Mouse (Mus musculus) MEL (cell line): ENCODE results near the gene Cblc. TPM values are rescaled to one million over a fixed set of nuclear protein-coding genes. Genes with fewer than 3 reads are reported as not detected.

Experiments
- DNase-seq: peaks from one replicate; pipeline ENCODE4 v3.0.0; 2011; ENCODE audit warnings: low read depth, low spot score
- H3K27ac ChIP-seq: 2 replicates; pipeline ENCODE4 v1.5.1; 2012; ENCODE audit warnings: low read depth, mild to moderate bottlenecking, control low read depth, low read length, moderate library complexity; ENCODE audit not compliant: control insufficient read depth
- H3K27me3 ChIP-seq, 2 experiments: fragments of 150-350 bp in 1 of 2; sonication (generic) in 1 of 2; 2 replicates each; pipeline ENCODE4 v1.6.1; 2012; ENCODE audit warnings: low read length in 2 of 2, mild to moderate bottlenecking in 2 of 2, improper control_type of control experiment in 1 of 2, moderate library complexity in 1 of 2; ENCODE audit not compliant: insufficient read depth in 2 of 2, control insufficient read depth in 1 of 2
- H3K36me3 ChIP-seq, 2 experiments: 2 replicates each; pipeline ENCODE4 v1.6.1; 2012 to 2014; ENCODE audit warnings: low read length in 2 of 2, improper control_type of control experiment in 1 of 2, inconsistent platforms in 1 of 2, mild to moderate bottlenecking in 1 of 2; ENCODE audit not compliant: insufficient read depth in 2 of 2, control insufficient read depth in 1 of 2
- H3K4me1 ChIP-seq, 2 experiments: fragments of 150-350 bp in 1 of 2; sonication (generic) in 1 of 2; 2 replicates each; pipeline ENCODE4 v1.6.1; 2012; ENCODE audit warnings: low read length in 2 of 2, improper control_type of control experiment in 1 of 2, mild to moderate bottlenecking in 1 of 2; ENCODE audit not compliant: insufficient read depth in 2 of 2, control insufficient read depth in 1 of 2
- H3K4me3 ChIP-seq, 2 experiments: fragments of 150-350 bp in 1 of 2; sonication (generic) in 1 of 2; 2 replicates each; pipeline ENCODE4 v1.5.1; 2012; ENCODE audit warnings: low read depth in 2 of 2, low read length in 2 of 2, mild to moderate bottlenecking in 2 of 2, moderate library complexity in 2 of 2, control low read depth in 1 of 2, improper control_type of control experiment in 1 of 2; ENCODE audit not compliant: control insufficient read depth in 1 of 2, insufficient read depth in 1 of 2
- H3K79me2 ChIP-seq: 2 replicates; pipeline ENCODE4 v1.6.1; 2012; ENCODE audit warnings: mild to moderate bottlenecking, low read length, moderate library complexity; ENCODE audit not compliant: control insufficient read depth, poor library complexity, insufficient read depth
- H3K9ac ChIP-seq: 2 replicates; pipeline ENCODE4 v1.6.1; 2012; ENCODE audit warnings: low read depth, mild to moderate bottlenecking, control low read depth, low read length, moderate library complexity; ENCODE audit not compliant: control insufficient read depth, poor library complexity, severe bottlenecking
- H3K9me3 ChIP-seq: fragments of 150-350 bp; sonication (generic); replicated peaks from 2 replicates; pipeline ENCODE4 v1.6.1; 2012; ENCODE audit warnings: mild to moderate bottlenecking, low read length, improper control_type of control experiment, moderate library complexity; ENCODE audit not compliant: insufficient read depth
- BHLHE40 ChIP-seq: IDR thresholded peaks from 2 replicates; pipeline ENCODE4 v1.6.1; 2012; ENCODE audit warnings: low read depth, mild to moderate bottlenecking, inconsistent platforms, low read length, improper control_type of control experiment, borderline replicate concordance
- CHD1 ChIP-seq: IDR thresholded peaks from 2 replicates; pipeline ENCODE4 v1.6.1; 2012; ENCODE audit warnings: low read depth, mild to moderate bottlenecking, inconsistent platforms, low read length, improper control_type of control experiment
- CHD2 ChIP-seq: IDR thresholded peaks from 2 replicates; pipeline ENCODE4 v1.6.1; 2011; ENCODE audit warnings: low read length, improper control_type of control experiment
- CTCF ChIP-seq, 3 experiments: IDR thresholded peaks in 2 of 3; conservative IDR thresholded peaks in 1 of 3; 2 replicates each; pipeline ENCODE4 v1.5.1; 2011 to 2012; ENCODE audit warnings: low read length in 3 of 3, low read depth in 2 of 3, mild to moderate bottlenecking in 2 of 3, improper control_type of control experiment in 1 of 3, inconsistent platforms in 1 of 3, mixed read lengths in 1 of 3, moderate library complexity in 1 of 3; ENCODE audit not compliant: control insufficient read depth in 1 of 3, insufficient read depth in 1 of 3, poor library complexity in 1 of 3, severe bottlenecking in 1 of 3
- E2F4 ChIP-seq: IDR thresholded peaks from 2 replicates; pipeline ENCODE4 v1.6.1; 2011; ENCODE audit warnings: low read depth, low read length, improper control_type of control experiment, borderline replicate concordance
- EP300 ChIP-seq, 2 experiments: IDR thresholded peaks; 2 replicates each; pipeline ENCODE4 v1.6.1; 2011; ENCODE audit warnings: improper control_type of control experiment in 2 of 2, low read length in 2 of 2, low read depth in 1 of 2, mild to moderate bottlenecking in 1 of 2
- ETS1 ChIP-seq: IDR thresholded peaks from 2 replicates; pipeline ENCODE4 v1.6.1; 2012; ENCODE audit warnings: low read depth, mild to moderate bottlenecking, inconsistent platforms, low read length, improper control_type of control experiment, moderate library complexity
- GABPA ChIP-seq: IDR thresholded peaks from 2 replicates; pipeline ENCODE4 v1.6.1; 2012; ENCODE audit warnings: low read depth, mild to moderate bottlenecking, inconsistent platforms, low read length, improper control_type of control experiment, moderate library complexity
- GATA1 ChIP-seq: IDR thresholded peaks from 2 replicates; pipeline ENCODE4 v1.6.1; 2011; ENCODE audit warnings: low read depth, low read length, improper control_type of control experiment
- JUND ChIP-seq: IDR thresholded peaks from 2 replicates; pipeline ENCODE4 v1.6.1; 2011; ENCODE audit warnings: low read depth, mild to moderate bottlenecking, improper control_type of control experiment, low read length
- MAFK ChIP-seq: IDR thresholded peaks from 2 replicates; pipeline ENCODE4 v1.6.1; 2011; ENCODE audit warnings: low read depth, mild to moderate bottlenecking, low read length, improper control_type of control experiment, borderline replicate concordance
- MAX ChIP-seq: IDR thresholded peaks from 2 replicates; pipeline ENCODE4 v1.6.1; 2011; ENCODE audit warnings: low read length, improper control_type of control experiment
- MEF2A ChIP-seq: IDR thresholded peaks from 2 replicates; pipeline ENCODE4 v1.6.1; 2014; ENCODE audit warnings: low read depth, mild to moderate bottlenecking, inconsistent platforms, low read length, improper control_type of control experiment; ENCODE audit not compliant: poor library complexity, insufficient replicate concordance, severe bottlenecking; ENCODE audit errors: extremely low read depth
- MXI1 ChIP-seq: IDR thresholded peaks from 2 replicates; pipeline ENCODE4 v1.6.1; 2011; ENCODE audit warnings: mild to moderate bottlenecking, low read depth, low read length, improper control_type of control experiment
- MYB ChIP-seq: IDR thresholded peaks from 2 replicates; pipeline ENCODE4 v1.6.1; 2011; ENCODE audit warnings: mild to moderate bottlenecking, low read depth, low read length, improper control_type of control experiment
- MYC ChIP-seq: IDR thresholded peaks from 2 replicates; pipeline ENCODE4 v1.6.1; 2011; ENCODE audit warnings: low read depth, mild to moderate bottlenecking, low read length, improper control_type of control experiment, moderate library complexity
- NELFE ChIP-seq: IDR thresholded peaks from 2 replicates; pipeline ENCODE4 v1.6.1; 2011; ENCODE audit warnings: low read depth, low read length, improper control_type of control experiment
- NRF1 ChIP-seq: IDR thresholded peaks from 2 replicates; pipeline ENCODE4 v1.6.1; 2014; ENCODE audit warnings: low read depth, mild to moderate bottlenecking, inconsistent platforms, low read length, improper control_type of control experiment, moderate library complexity; ENCODE audit not compliant: poor library complexity, insufficient read depth, severe bottlenecking
- POLR2A ChIP-seq, 2 experiments: IDR thresholded peaks; 2 replicates each; pipeline ENCODE4 v1.6.1; 2011 to 2012; ENCODE audit warnings: low read length in 2 of 2, mild to moderate bottlenecking in 2 of 2, control low read depth in 1 of 2, improper control_type of control experiment in 1 of 2, low read depth in 1 of 2, moderate library complexity in 1 of 2; ENCODE audit not compliant: control insufficient read depth in 1 of 2, insufficient read depth in 1 of 2, poor library complexity in 1 of 2
- POLR2AphosphoS2 ChIP-seq: IDR thresholded peaks from 2 replicates; pipeline ENCODE4 v1.6.1; 2011; ENCODE audit warnings: low read length, improper control_type of control experiment
- POLR2AphosphoS5 ChIP-seq: IDR thresholded peaks from 2 replicates; pipeline ENCODE4 v1.6.1; 2012; ENCODE audit warnings: low read depth, borderline replicate concordance, mild to moderate bottlenecking, inconsistent platforms, low read length, moderate library complexity, mixed read lengths
- RAD21 ChIP-seq: IDR thresholded peaks from 2 replicates; pipeline ENCODE4 v1.6.1; 2011; ENCODE audit warnings: mild to moderate bottlenecking, low read depth, low read length, improper control_type of control experiment
- RCOR1 ChIP-seq: IDR thresholded peaks from 2 replicates; pipeline ENCODE4 v1.6.1; 2012; ENCODE audit warnings: low read depth, mild to moderate bottlenecking, inconsistent platforms, low read length, improper control_type of control experiment
- SIN3A ChIP-seq: IDR thresholded peaks from 2 replicates; pipeline ENCODE4 v1.6.1; 2012; ENCODE audit warnings: low read length, improper control_type of control experiment, inconsistent platforms
- SMC3 ChIP-seq: IDR thresholded peaks from 2 replicates; pipeline ENCODE4 v1.6.1; 2011; ENCODE audit warnings: low read depth, low read length, improper control_type of control experiment
- TAL1 ChIP-seq: IDR thresholded peaks from 2 replicates; pipeline ENCODE4 v1.6.1; 2012; ENCODE audit warnings: mild to moderate bottlenecking, inconsistent platforms, low read length, moderate library complexity, mixed read lengths
- TCF12 ChIP-seq: IDR thresholded peaks from 2 replicates; pipeline ENCODE4 v1.6.1; 2014; ENCODE audit warnings: low read depth, mild to moderate bottlenecking, inconsistent platforms, low read length, improper control_type of control experiment, moderate library complexity
- UBTF ChIP-seq: IDR thresholded peaks from 2 replicates; pipeline ENCODE4 v1.6.1; 2012; ENCODE audit warnings: low read depth, mild to moderate bottlenecking, inconsistent platforms, low read length, improper control_type of control experiment, moderate library complexity, borderline replicate concordance; ENCODE audit not compliant: insufficient read depth
- USF1 ChIP-seq: IDR thresholded peaks from 2 replicates; pipeline ENCODE4 v1.6.1; 2014; ENCODE audit warnings: low read depth, mild to moderate bottlenecking, inconsistent platforms, low read length, improper control_type of control experiment, moderate library complexity
- ZC3H11A ChIP-seq: IDR thresholded peaks from 2 replicates; pipeline ENCODE4 v1.6.1; 2012; ENCODE audit warnings: low read depth, mild to moderate bottlenecking, inconsistent platforms, low read length, improper control_type of control experiment
- ZMIZ1 ChIP-seq: IDR thresholded peaks from 2 replicates; pipeline ENCODE4 v1.6.1; 2012; ENCODE audit warnings: low read depth, mild to moderate bottlenecking, inconsistent platforms, low read length, improper control_type of control experiment, moderate library complexity
- ZNF384 ChIP-seq: IDR thresholded peaks from 2 replicates; pipeline ENCODE4 v1.6.1; 2012; ENCODE audit warnings: low read depth, mild to moderate bottlenecking, inconsistent platforms, low read length, improper control_type of control experiment
- polyA plus RNA-seq, 2 experiments: library from polyadenylated mRNA; stranded (reverse) in 1 of 2; unstranded in 1 of 2; fragments of >175 nt in 1 of 2; fragments of >200 nt in 1 of 2; gene quantifications; 2 replicates each; pipeline versions ENCODE4 v1.2.1 to v1.2.4; 2012; ENCODE audit warnings: low replicate concordance in 2 of 2, low read depth in 1 of 2; ENCODE audit not compliant: insufficient read length in 2 of 2, insufficient read depth in 1 of 2, missing spikeins in 1 of 2
- total RNA-seq: library from RNA; depleted of rRNA; stranded (reverse); fragments of 300-350 nt; gene quantifications from 2 replicates; pipeline ENCODE4 v1.2.3, GENCODE M21; 2012

The Cblc gene
- total and polyA plus RNA-seq, 3 experiments: not detected

DNA sequence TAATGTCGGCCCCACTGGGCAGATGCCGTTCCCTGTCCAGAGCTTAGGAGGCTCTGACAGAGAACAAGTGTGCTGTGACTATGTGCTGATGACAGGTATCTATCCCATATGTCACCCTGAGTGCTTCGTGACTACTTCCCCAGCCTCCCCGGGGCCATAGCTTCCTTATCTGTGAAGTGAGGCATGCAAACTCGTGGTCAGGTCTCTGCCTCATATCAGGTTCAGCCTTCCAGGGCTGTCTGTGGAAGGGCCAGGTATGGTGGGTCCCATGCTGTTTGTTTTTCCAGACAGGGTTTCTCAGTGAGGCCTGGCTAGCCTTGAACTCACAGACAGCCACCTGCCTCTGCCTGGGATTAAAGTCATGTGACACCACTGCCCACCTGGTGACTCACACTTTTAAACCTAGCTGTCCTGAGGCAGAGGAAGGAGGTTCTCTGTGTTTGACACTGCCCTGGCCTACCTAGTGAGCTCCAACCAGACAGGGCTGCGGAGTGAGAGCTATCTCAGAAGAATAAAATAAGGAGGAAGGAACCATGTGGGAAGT lies 17.0 kb upstream of the Cblc start (continued):
- TF ChIP-seq RCOR1: no peak
- TF ChIP-seq ETS1: peak; percentile 77
- no peak for TF ChIP-seq ZC3H11A
- TF ChIP-seq NELFE: 0 out of 2 replicates have a peak, but pooled peaks have one; percentile 28
- no peak for TF ChIP-seq CTCF (IDR thresholded peaks at IDR 0.05 in 2 of 3, conservative IDR thresholded peaks at IDR 0.05 in 1 of 3; ENCODE audit: control insufficient read depth in 1 of 3, insufficient read depth in 1 of 3, low read depth in 2 of 3, low read length in 3 of 3, poor library complexity in 1 of 3, severe bottlenecking in 1 of 3)
- no peak for TF ChIP-seq POLR2AphosphoS2
- TF ChIP-seq MEF2A: no peak
- TF ChIP-seq BHLHE40: peak; percentile 25; the same call in 1 of the 2 replicates
- TF ChIP-seq MAX: peak; percentile 78
- no peak for TF ChIP-seq UBTF
- peak; percentile 77; the same call in 1 of the 2 replicates for TF ChIP-seq USF1
- no peak for TF ChIP-seq MYB
- peak; percentile 88 for TF ChIP-seq MYC
- no peak for TF ChIP-seq SMC3

DNA sequence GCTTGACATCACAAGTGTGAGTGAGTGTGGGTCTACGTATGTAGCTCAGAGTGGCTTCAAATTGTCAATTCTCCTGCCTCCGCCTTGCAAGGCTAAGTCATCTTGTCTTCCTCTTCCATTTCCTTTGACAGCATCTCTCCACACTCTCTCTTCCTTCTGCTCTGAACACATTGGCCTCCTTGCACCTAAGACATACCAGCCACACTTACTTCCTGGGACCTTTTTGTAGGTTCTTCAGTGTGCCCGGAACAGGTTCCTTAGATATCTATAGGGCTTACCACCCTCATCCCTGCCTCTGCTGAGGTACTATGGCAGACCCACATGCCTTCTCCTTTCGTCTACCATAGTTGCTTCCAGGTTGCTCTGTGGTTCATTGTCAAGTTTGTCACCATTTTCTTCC lies 16.6 kb upstream of the Cblc start:
- Histone ChIP-seq H3K27ac (peak overlapping the region; percentile 41), H3K9me3 (no peaks in the 10 kb centered on the region), H3K36me3 (peaks cover 0 to 14% of the 10 kb centered on the region in 2 experiments; a peak in 2 of 4 replicates), H3K27me3 (no peaks in the 10 kb centered on the region), H3K4me1 (peaks cover 20 to 28% of the 10 kb centered on the region in 2 experiments), H3K4me3 (no peak overlapping the region), H3K9ac (no peak overlapping the region), H3K79me2 (no peaks in the 10 kb centered on the region)
- DNase-seq: peak; percentile 53
- TF ChIP-seq E2F4 (no peak), MYB (no peak), RAD21 (no peak), MYC (no peak), NRF1 (no peak), MAX (no peak), MAFK (0 out of 2 replicates have a peak, but pooled peaks have one; percentile 0), EP300 (IDR thresholded peaks at IDR 0.05; ENCODE audit: low read depth in 1 of 2, low read length in 2 of 2) (no peak), MEF2A (no peak), TAL1 (no peak), UBTF (no peak), TCF12 (no peak), JUND (no peak), CHD1 (no peak), POLR2AphosphoS5 (no peak), USF1 (no peak), CTCF (IDR thresholded peaks at IDR 0.05 in 2 of 3, conservative IDR thresholded peaks at IDR 0.05 in 1 of 3; ENCODE audit: control insufficient read depth in 1 of 3, insufficient read depth in 1 of 3, low read depth in 2 of 3, low read length in 3 of 3, poor library complexity in 1 of 3, severe bottlenecking in 1 of 3) (no peak), POLR2A (IDR thresholded peaks at IDR 0.05; ENCODE audit: control insufficient read depth in 1 of 2, insufficient read depth in 1 of 2, low read depth in 1 of 2, low read length in 2 of 2, poor library complexity in 1 of 2) (peak in 1 of 2 experiments; percentile 45; a peak in 1 of 4 replicates), GABPA (no peak), ZNF384 (no peak), ETS1 (no peak), ZMIZ1 (peak; percentile 79), SIN3A (no peak), CHD2 (no peak), MXI1 (no peak), GATA1 (no peak), NELFE (no peak), RCOR1 (no peak), ZC3H11A (no peak)
